Mouse (Mus musculus) cerebellum, postnatal 36 days (tissue): ENCODE measurements at regions not wholly inside any gene's neighbourhood (a gene's known extent, or its start where the extent isn't known, plus 50 kb on each side); places are given as distances from the start of the nearest gene placed in this dataset.

Source experiments
- DNase-seq, 2 experiments: peaks; one replicate each; pipeline ENCODE4 v3.0.0; 2021 to 2022; ENCODE audit warnings: mixed read lengths in 2 of 2

- no peak for DNase-seq
Measured at GRCm38 (mm10) chr4:68367983-68368382, 586.2 kb downstream of the Brinp1 start.

GRCm38 (mm10) chr4:68319575-68319974 is 634.6 kb downstream of the Brinp1 start:
- DNase-seq: no peak

- no peak for DNase-seq
Measured at GRCm38 (mm10) chr4:68312751-68313150, 641.4 kb downstream of the Brinp1 start.

GRCm38 (mm10) chr4:68284845-68285244 is 669.4 kb downstream of the Brinp1 start:
- no peak for DNase-seq

- no peak for DNase-seq
Measured at GRCm38 (mm10) chr4:68280903-68281302, 673.3 kb downstream of the Brinp1 start.

- no peak for DNase-seq
Measured at GRCm38 (mm10) chr4:68275063-68275708, 679.0 kb downstream of the Brinp1 start.
